Mouse (Mus musculus): Measurements from ENCODE around the gene Scn10a.

- TF ChIP-seq CTCF (IDR thresholded peaks at IDR 0.05; ENCODE audit: low read depth) (no peak), EP300 (IDR thresholded peaks at IDR 0.05; ENCODE audit: low read depth) (no peak)
These were observed 144.8 kb downstream of the Scn10a start for GRCm38 (mm10) chr9:119574366-119574765.

Measured in liver, embryonic 14.5 days (tissue).